Mouse (Mus musculus): ENCODE results near the gene Gnb1l. TPM values are rescaled to one million over a fixed set of nuclear protein-coding genes. Genes with fewer than 3 reads are reported as not detected.

The Gnb1l gene
- total and polyA plus RNA-seq, 2 experiments from 2014 or later, result 12.3 to 16.9 TPM

GRCm38 (mm10) chr16:18480933-18481485 is 17.5 kb upstream of the Gnb1l start:
- Histone ChIP-seq H3K9me3 (ENCODE audit: low read length) (no peaks in the 10 kb centered on the region), H3K36me3 (ENCODE audit: insufficient read depth) (no peaks in the 10 kb centered on the region), H3K4me3 (ENCODE audit: low read depth, low read length) (no peak overlapping the region), H3K27me3 (ENCODE audit: insufficient read depth, low read length) (no peaks in the 10 kb centered on the region), H3K9ac (no peak overlapping the region), H3K27ac (ENCODE audit: low read depth, low read length) (no peak overlapping the region), H3K4me1 (ENCODE audit: insufficient read depth) (no peaks in the 10 kb centered on the region), H3K4me2 (ENCODE audit: low read depth) (no peak overlapping the region)
- DNase-seq (no peak), ATAC-seq (no peak)
- no peak for TF ChIP-seq CTCF (IDR thresholded peaks at IDR 0.05; ENCODE audit: low read depth)
- 65% methylated on average over 4 of the region's 4 CpGs for WGBS

GRCm38 (mm10) chr16:18482431-18482830 is 16.1 kb upstream of the Gnb1l start:
- DNase-seq, result no peak
- WGBS, result 86% methylated on average over 3 of the region's 3 CpGs
- H3K4me2 ChIP-seq (ENCODE audit: low read depth), result no peak overlapping the region
- no peak for ATAC-seq
- no peak overlapping the region for H3K9ac ChIP-seq
- no peaks in the 10 kb centered on the region for H3K36me3 ChIP-seq (ENCODE audit: insufficient read depth)
- H3K27ac ChIP-seq (ENCODE audit: low read depth, low read length), result no peak overlapping the region
- no peak overlapping the region for H3K4me3 ChIP-seq (ENCODE audit: low read depth, low read length)
- no peaks in the 10 kb centered on the region for H3K27me3 ChIP-seq (ENCODE audit: insufficient read depth, low read length)
- no peaks in the 10 kb centered on the region for H3K9me3 ChIP-seq (ENCODE audit: low read length)
- H3K4me1 ChIP-seq (ENCODE audit: insufficient read depth), result no peaks in the 10 kb centered on the region
- TF ChIP-seq CTCF (IDR thresholded peaks at IDR 0.05; ENCODE audit: low read depth), result no peak

GRCm38 (mm10) chr16:18483839-18484238 is 14.7 kb upstream of the Gnb1l start:
- 67% methylated on average over 5 of the region's 5 CpGs for WGBS
- no peak for TF ChIP-seq CTCF (IDR thresholded peaks at IDR 0.05; ENCODE audit: low read depth)
- H3K9ac ChIP-seq, result no peak overlapping the region
- ATAC-seq (no peak), DNase-seq (no peak)
- H3K4me2 ChIP-seq (ENCODE audit: low read depth), result no peak overlapping the region
- no peak overlapping the region for H3K4me3 ChIP-seq (ENCODE audit: low read depth, low read length)
- H3K4me1 ChIP-seq (ENCODE audit: insufficient read depth), result no peaks in the 10 kb centered on the region
- no peaks in the 10 kb centered on the region for H3K36me3 ChIP-seq (ENCODE audit: insufficient read depth)
- no peak overlapping the region for H3K27ac ChIP-seq (ENCODE audit: low read depth, low read length)
- H3K27me3 ChIP-seq (ENCODE audit: insufficient read depth, low read length), result no peaks in the 10 kb centered on the region
- no peaks in the 10 kb centered on the region for H3K9me3 ChIP-seq (ENCODE audit: low read length)

GRCm38 (mm10) chr16:18484386-18484785 is 14.1 kb upstream of the Gnb1l start:
- no peak for TF ChIP-seq CTCF (IDR thresholded peaks at IDR 0.05; ENCODE audit: low read depth)
- Histone ChIP-seq H3K36me3 (ENCODE audit: insufficient read depth) (no peaks in the 10 kb centered on the region), H3K9ac (no peak overlapping the region), H3K4me1 (ENCODE audit: insufficient read depth) (no peaks in the 10 kb centered on the region), H3K27ac (ENCODE audit: low read depth, low read length) (no peak overlapping the region), H3K27me3 (ENCODE audit: insufficient read depth, low read length) (no peaks in the 10 kb centered on the region), H3K9me3 (ENCODE audit: low read length) (no peaks in the 10 kb centered on the region), H3K4me3 (ENCODE audit: low read depth, low read length) (no peak overlapping the region), H3K4me2 (ENCODE audit: low read depth) (no peak overlapping the region)
- ATAC-seq (no peak), DNase-seq (no peak)
- WGBS, result 6% methylated on average over 4 of the region's 4 CpGs

- no peak for TF ChIP-seq CTCF (IDR thresholded peaks at IDR 0.05; ENCODE audit: low read depth)
- H3K4me3 ChIP-seq (ENCODE audit: low read depth, low read length), result no peak overlapping the region
- DNase-seq (no peak), ATAC-seq (peak; percentile 29; the same call in 1 of the 2 replicates)
- no peak overlapping the region for H3K27ac ChIP-seq (ENCODE audit: low read depth, low read length)
- no peak overlapping the region for H3K4me2 ChIP-seq (ENCODE audit: low read depth)
- H3K4me1 ChIP-seq (ENCODE audit: insufficient read depth), result no peaks in the 10 kb centered on the region
- WGBS, result 16% methylated on average over 5 of the region's 5 CpGs
- H3K36me3 ChIP-seq (ENCODE audit: insufficient read depth), result no peaks in the 10 kb centered on the region
- no peak overlapping the region for H3K9ac ChIP-seq
- H3K9me3 ChIP-seq (ENCODE audit: low read length), result no peaks in the 10 kb centered on the region
- H3K27me3 ChIP-seq (ENCODE audit: insufficient read depth, low read length), result no peaks in the 10 kb centered on the region
Observed at GRCm38 (mm10) chr16:18484794-18485435, 13.6 kb upstream of the Gnb1l start.

GRCm38 (mm10) chr16:18486126-18486525 is 12.4 kb upstream of the Gnb1l start:
- TF ChIP-seq CTCF (IDR thresholded peaks at IDR 0.05; ENCODE audit: low read depth), result no peak
- 93% methylated on average over 2 of the region's 2 CpGs for WGBS

GRCm38 (mm10) chr16:18490281-18490680 is 8.2 kb upstream of the Gnb1l start:
- Histone ChIP-seq H3K27me3 (ENCODE audit: insufficient read depth, low read length) (no peaks in the 10 kb centered on the region), H3K36me3 (ENCODE audit: insufficient read depth) (no peaks in the 10 kb centered on the region), H3K4me3 (ENCODE audit: low read depth, low read length) (no peak overlapping the region), H3K9me3 (ENCODE audit: low read length) (no peaks in the 10 kb centered on the region), H3K9ac (no peak overlapping the region), H3K27ac (ENCODE audit: low read depth, low read length) (no peak overlapping the region), H3K4me1 (ENCODE audit: insufficient read depth) (no peaks in the 10 kb centered on the region), H3K4me2 (ENCODE audit: low read depth) (no peak overlapping the region)
- ATAC-seq, result no peak
- TF ChIP-seq CTCF (IDR thresholded peaks at IDR 0.05; ENCODE audit: low read depth), result no peak
- DNase-seq, result no peak
- WGBS, result 92% methylated on average over 3 of the region's 3 CpGs

More at GRCm38 (mm10) chr16:18486126-18486525, 12.4 kb upstream of the Gnb1l start:
- Histone ChIP-seq H3K27me3 (ENCODE audit: insufficient read depth, low read length) (no peaks in the 10 kb centered on the region), H3K36me3 (ENCODE audit: insufficient read depth) (no peaks in the 10 kb centered on the region), H3K4me2 (ENCODE audit: low read depth) (no peak overlapping the region), H3K4me1 (ENCODE audit: insufficient read depth) (no peaks in the 10 kb centered on the region), H3K9me3 (ENCODE audit: low read length) (no peaks in the 10 kb centered on the region), H3K9ac (no peak overlapping the region), H3K27ac (ENCODE audit: low read depth, low read length) (no peak overlapping the region), H3K4me3 (ENCODE audit: low read depth, low read length) (no peak overlapping the region)
- ATAC-seq (no peak), DNase-seq (no peak)

All from forebrain, postnatal 0 days (tissue).